Mouse (Mus musculus) ES-Bruce4 (cell line): Measurements from ENCODE around the gene Apeh. TPM values are rescaled to one million over a fixed set of nuclear protein-coding genes. Genes with fewer than 3 reads are reported as not detected.

Experiments used
- H3K27ac ChIP-seq: 2 replicates; pipeline ENCODE4 v1.5.1; 2012; ENCODE audit warnings: low read length, inconsistent platforms; ENCODE audit not compliant: insufficient read depth
- H3K27me3 ChIP-seq: 2 replicates; pipeline ENCODE4 v1.6.1; 2012; ENCODE audit warnings: mild to moderate bottlenecking, low read length, inconsistent platforms; ENCODE audit not compliant: control insufficient read depth, poor library complexity, insufficient read depth, severe bottlenecking
- H3K36me3 ChIP-seq: 2 replicates; pipeline ENCODE4 v1.6.1; 2012; ENCODE audit warnings: inconsistent platforms, mild to moderate bottlenecking, low read length, moderate library complexity; ENCODE audit not compliant: control insufficient read depth, poor library complexity, insufficient read depth, severe bottlenecking
- H3K4me1 ChIP-seq: one replicate; pipeline ENCODE4 v1.8.1; 2011; ENCODE audit warnings: low read length; ENCODE audit not compliant: control insufficient read depth, insufficient read depth
- H3K4me3 ChIP-seq: 2 replicates; pipeline ENCODE4 v1.5.1; 2011; ENCODE audit warnings: low read depth, mild to moderate bottlenecking, low read length
- H3K9ac ChIP-seq: 2 replicates; pipeline ENCODE4 v1.6.1; 2012; ENCODE audit warnings: low read depth, mild to moderate bottlenecking, inconsistent platforms; ENCODE audit not compliant: poor library complexity, severe bottlenecking
- H3K9me3 ChIP-seq: replicated peaks from 2 replicates; pipeline ENCODE4 v1.6.1; 2012; ENCODE audit warnings: mild to moderate bottlenecking, low read length, inconsistent platforms; ENCODE audit not compliant: control insufficient read depth, poor library complexity, insufficient read depth, severe bottlenecking
- CTCF ChIP-seq: IDR thresholded peaks from one replicate; pipeline ENCODE4 v1.8.1; 2011; ENCODE audit warnings: low read depth, low read length
- EP300 ChIP-seq: IDR thresholded peaks from 2 replicates; pipeline ENCODE4 v1.6.1; 2011; ENCODE audit warnings: low read depth, low read length; ENCODE audit not compliant: insufficient read depth
- POLR2A ChIP-seq: IDR thresholded peaks from one replicate; pipeline ENCODE4 v1.8.1; 2011; ENCODE audit warnings: low read length; ENCODE audit not compliant: insufficient read depth
- polyA plus RNA-seq: library from polyadenylated mRNA; stranded (reverse); fragments of >200 nt; gene quantifications from 2 replicates; pipeline ENCODE4 v1.2.4, GENCODE M21; 2011; ENCODE audit warnings: low read depth; ENCODE audit not compliant: missing spikeins, insufficient read depth, insufficient read length

Gene Apeh
- polyA plus RNA-seq, 1 experiment: 48.1 TPM

GRCm38 (mm10) chr9:108069007-108069406 is 25.4 kb downstream of the Apeh start:
- H3K9ac ChIP-seq: no peak overlapping the region
- H3K9me3 ChIP-seq: no peaks in the 10 kb centered on the region
- no peak for TF ChIP-seq EP300
- no peak for TF ChIP-seq POLR2A
- no peak for TF ChIP-seq CTCF
- H3K36me3 ChIP-seq: no peaks in the 10 kb centered on the region
- H3K27ac ChIP-seq: no peak overlapping the region
- no peaks in the 10 kb centered on the region for H3K4me1 ChIP-seq
- H3K27me3 ChIP-seq: no peaks in the 10 kb centered on the region
- H3K4me3 ChIP-seq: no peak overlapping the region

- Histone ChIP-seq H3K4me3 (peak overlapping the region; percentile 17; the same call in 1 of the 2 replicates), H3K27me3 (no peaks in the 10 kb centered on the region), H3K9ac (no peak overlapping the region), H3K36me3 (no peaks in the 10 kb centered on the region), H3K4me1 (no peaks in the 10 kb centered on the region), H3K27ac (no peak overlapping the region), H3K9me3 (no peaks in the 10 kb centered on the region)
- no peak for TF ChIP-seq EP300
- no peak for TF ChIP-seq POLR2A
- TF ChIP-seq CTCF: peak; percentile 72
These were observed 26.5 kb downstream of the Apeh start for GRCm38 (mm10) chr9:108067900-108068299.

- Histone ChIP-seq H3K27ac (no peak overlapping the region), H3K9me3 (no peaks in the 10 kb centered on the region), H3K27me3 (no peaks in the 10 kb centered on the region), H3K36me3 (no peaks in the 10 kb centered on the region), H3K4me3 (no peak overlapping the region), H3K4me1 (no peaks in the 10 kb centered on the region), H3K9ac (no peak overlapping the region)
- TF ChIP-seq CTCF: peak; percentile 48
- TF ChIP-seq EP300: no peak
These were observed 27.2 kb downstream of the Apeh start for GRCm38 (mm10) chr9:108067199-108067598.

- no peak overlapping the region for H3K4me3 ChIP-seq
- no peaks in the 10 kb centered on the region for H3K36me3 ChIP-seq
- no peak for TF ChIP-seq EP300
- TF ChIP-seq CTCF: peak; percentile 82
- no peaks in the 10 kb centered on the region for H3K4me1 ChIP-seq
- no peaks in the 10 kb centered on the region for H3K9me3 ChIP-seq
- H3K27me3 ChIP-seq: no peaks in the 10 kb centered on the region
- H3K9ac ChIP-seq: no peak overlapping the region
- H3K27ac ChIP-seq: no peak overlapping the region
These were observed 28.9 kb downstream of the Apeh start for GRCm38 (mm10) chr9:108065491-108066011.

- TF ChIP-seq CTCF: no peak
- TF ChIP-seq POLR2A: no peak
- no peak for TF ChIP-seq EP300
- H3K9ac ChIP-seq: no peak overlapping the region
- no peaks in the 10 kb centered on the region for H3K4me1 ChIP-seq
- H3K36me3 ChIP-seq: no peaks in the 10 kb centered on the region
- H3K27ac ChIP-seq: no peak overlapping the region
- H3K9me3 ChIP-seq: no peaks in the 10 kb centered on the region
- H3K27me3 ChIP-seq: no peaks in the 10 kb centered on the region
- H3K4me3 ChIP-seq: no peak overlapping the region
These were observed 31.0 kb downstream of the Apeh start for GRCm38 (mm10) chr9:108063361-108063760.

- Histone ChIP-seq H3K27ac (no peak overlapping the region), H3K9ac (no peak overlapping the region), H3K9me3 (no peaks in the 10 kb centered on the region), H3K36me3 (no peaks in the 10 kb centered on the region), H3K4me1 (no peaks in the 10 kb centered on the region), H3K27me3 (no peaks in the 10 kb centered on the region), H3K4me3 (no peak overlapping the region)
- TF ChIP-seq EP300 (no peak), CTCF (no peak), POLR2A (no peak)
These were observed 32.3 kb downstream of the Apeh start for GRCm38 (mm10) chr9:108062142-108062541.

GRCm38 (mm10) chr9:108058291-108058690 is 36.1 kb downstream of the Apeh start:
- no peaks in the 10 kb centered on the region for H3K36me3 ChIP-seq
- no peak overlapping the region for H3K9ac ChIP-seq
- no peak overlapping the region for H3K4me3 ChIP-seq
- TF ChIP-seq CTCF (no peak), EP300 (no peak), POLR2A (no peak)
- no peaks in the 10 kb centered on the region for H3K27me3 ChIP-seq
- no peak overlapping the region for H3K27ac ChIP-seq
- H3K9me3 ChIP-seq: no peaks in the 10 kb centered on the region
- no peaks in the 10 kb centered on the region for H3K4me1 ChIP-seq
